Mouse (Mus musculus): ENCODE results near the gene Fbln5.

Fbln5 gene

GRCm38 (mm10) chr12:101807400-101807799 lies 11.5 kb downstream of the Fbln5 start:
- peak; percentile 59 for DNase-seq

- DNase-seq: no peak
Measured at GRCm38 (mm10) chr12:101802445-101802844, 16.4 kb downstream of the Fbln5 start.

GRCm38 (mm10) chr12:101801744-101802143 lies 17.1 kb downstream of the Fbln5 start:
- no peak for DNase-seq

GRCm38 (mm10) chr12:101801051-101801450 lies 17.8 kb downstream of the Fbln5 start:
- no peak for DNase-seq

- no peak for DNase-seq
Measured at GRCm38 (mm10) chr12:101798189-101798922, 20.5 kb downstream of the Fbln5 start.

GRCm38 (mm10) chr12:101794458-101794857 lies 24.4 kb downstream of the Fbln5 start:
- DNase-seq: peak; percentile 72

- DNase-seq: peak; percentile 65
Measured at GRCm38 (mm10) chr12:101793221-101793621, 25.6 kb downstream of the Fbln5 start.

- DNase-seq: no peak
Measured at GRCm38 (mm10) chr12:101792684-101793083, 26.2 kb downstream of the Fbln5 start.

- DNase-seq: no peak
Measured at GRCm38 (mm10) chr12:101789767-101790166, 29.1 kb downstream of the Fbln5 start.

GRCm38 (mm10) chr12:101789250-101789649 lies 29.6 kb downstream of the Fbln5 start:
- no peak for DNase-seq

- peak; percentile 73 for DNase-seq
Measured at GRCm38 (mm10) chr12:101782787-101783186, 36.1 kb downstream of the Fbln5 start.

- no peak for DNase-seq
Measured at GRCm38 (mm10) chr12:101780915-101781314, 37.9 kb downstream of the Fbln5 start.

- DNase-seq: no peak
Measured at GRCm38 (mm10) chr12:101777613-101778325, 41.1 kb downstream of the Fbln5 start.

- peak; percentile 80 for DNase-seq
Measured at GRCm38 (mm10) chr12:101776383-101776782, 42.5 kb downstream of the Fbln5 start.

GRCm38 (mm10) chr12:101774116-101774515 lies 44.7 kb downstream of the Fbln5 start:
- no peak for DNase-seq

GRCm38 (mm10) chr12:101772962-101773361 lies 45.9 kb downstream of the Fbln5 start:
- DNase-seq: peak; percentile 35

- peak; percentile 60 for DNase-seq
Measured at GRCm38 (mm10) chr12:101770283-101771015, 48.4 kb downstream of the Fbln5 start.

- peak; percentile 91 for DNase-seq
Measured at GRCm38 (mm10) chr12:101767306-101768053, 51.4 kb downstream of the Fbln5 start.

- DNase-seq: peak; percentile 92
Measured at GRCm38 (mm10) chr12:101766228-101766852, 52.5 kb downstream of the Fbln5 start.

- no peak for DNase-seq
Measured at GRCm38 (mm10) chr12:101764870-101765269, 54.0 kb downstream of the Fbln5 start.

GRCm38 (mm10) chr12:101763065-101763464 lies 55.8 kb downstream of the Fbln5 start:
- no peak for DNase-seq

- peak; percentile 69 for DNase-seq
Measured at GRCm38 (mm10) chr12:101762054-101762453, 56.8 kb downstream of the Fbln5 start.
